Mouse (Mus musculus): ENCODE results near the gene Sco2.

GRCm38 (mm10) chr15:89363051-89363450 lies 10.6 kb downstream of the Sco2 start:
- TF ChIP-seq POLR2A (IDR thresholded peaks at IDR 0.05; ENCODE audit: borderline replicate concordance, low read depth, low read length) (no peak), CTCF (IDR thresholded peaks at IDR 0.05; ENCODE audit: low read depth, low read length) (no peak)
